Mouse (Mus musculus) neural tube, embryonic 11.5 days (tissue): ENCODE measurements around the gene Ntn4. TPM values are rescaled to one million over a fixed set of nuclear protein-coding genes. Genes with fewer than 3 reads are reported as not detected.

Source experiments
- ATAC-seq: fragments of 200-750 bp; cut with Nextera tagmentation; 2 replicates; pipeline ENCODE4 v1.8.0; 2017; ENCODE audit warnings: moderate number of reproducible peaks, mild to moderate bottlenecking, moderate TSS enrichment, moderate library complexity; ENCODE audit not compliant: insufficient read depth, low FRiP score, low TSS enrichment
- DNase-seq: peaks from one replicate; pipeline ENCODE4 v3.0.0-alpha.2; 2015; ENCODE audit warnings: low spot score
- H3K27ac ChIP-seq: fragments of 300-500 bp; sonication (generic); 2 replicates; pipeline ENCODE4 v1.5.1; 2014; ENCODE audit warnings: low read depth, mild to moderate bottlenecking, low read length
- H3K27me3 ChIP-seq: fragments of 300-500 bp; sonication (generic); 2 replicates; pipeline ENCODE4 v1.6.1; 2014; ENCODE audit warnings: mild to moderate bottlenecking, low read length, mixed read lengths; ENCODE audit not compliant: control insufficient read depth, insufficient read depth
- H3K36me3 ChIP-seq: fragments of 300-500 bp; sonication (generic); 2 replicates; pipeline ENCODE4 v1.6.1; 2014; ENCODE audit warnings: mild to moderate bottlenecking, low read length, moderate library complexity, mixed read lengths; ENCODE audit not compliant: control insufficient read depth, insufficient read depth
- H3K4me1 ChIP-seq: fragments of 300-500 bp; sonication (generic); 2 replicates; pipeline ENCODE4 v1.6.1; 2014; ENCODE audit warnings: low read length, mixed read lengths; ENCODE audit not compliant: control insufficient read depth, insufficient read depth
- H3K4me2 ChIP-seq: fragments of 300-500 bp; sonication (generic); 2 replicates; pipeline ENCODE4 v1.6.1; 2014; ENCODE audit warnings: low read depth, mild to moderate bottlenecking, moderate library complexity
- H3K4me3 ChIP-seq: fragments of 300-500 bp; sonication (generic); 2 replicates; pipeline ENCODE4 v1.5.1; 2014; ENCODE audit warnings: low read depth, low read length
- H3K9ac ChIP-seq: fragments of 300-500 bp; sonication (generic); 2 replicates; pipeline ENCODE4 v1.6.1; 2014; ENCODE audit warnings: mild to moderate bottlenecking, low read length
- H3K9me3 ChIP-seq: fragments of 300-500 bp; sonication (generic); 2 replicates; pipeline ENCODE4 v1.6.1; 2016; ENCODE audit warnings: low read length; ENCODE audit not compliant: control insufficient read depth
- WGBS: fragments of 180-500 bp; shearing (Covaris S2); extraction: QIAGEN DNeasy Blood & Tissue Kit; methylation state at CpG from one replicate; pipeline ENCODE4 v1.1.7; 2014; 5-methylcytosine and 5-hydroxymethylcytosine counted together
- polyA plus RNA-seq: library from polyadenylated mRNA; unstranded; fragments of >200 nt; fragmentation: Nextera tagmentation; extraction: Ambion mirVana; gene quantifications from 2 replicates; pipeline ENCODE4 v1.2.1, GENCODE M21; 2014

Ntn4 gene
- polyA plus RNA-seq, 1 experiment from 2014 or later, result 1.9 TPM

GRCm38 (mm10) chr10:93749267-93750192 is 109.0 kb downstream of the Ntn4 start:
- no peaks in the 10 kb centered on the region for H3K36me3 ChIP-seq
- H3K4me1 ChIP-seq, result no peaks in the 10 kb centered on the region
- 83% methylated on average over 21 of the region's 21 CpGs for WGBS
- H3K4me3 ChIP-seq, result no peak overlapping the region
- H3K27me3 ChIP-seq, result no peaks in the 10 kb centered on the region
- H3K4me2 ChIP-seq, result no peak overlapping the region
- no peak overlapping the region for H3K9ac ChIP-seq
- H3K27ac ChIP-seq, result no peak overlapping the region
- no peaks in the 10 kb centered on the region for H3K9me3 ChIP-seq
- no peak for DNase-seq
- no peak for ATAC-seq

GRCm38 (mm10) chr10:93751302-93751701 is 110.8 kb downstream of the Ntn4 start:
- Histone ChIP-seq H3K4me2 (no peak overlapping the region), H3K27me3 (no peaks in the 10 kb centered on the region), H3K4me3 (no peak overlapping the region), H3K27ac (no peak overlapping the region), H3K4me1 (no peaks in the 10 kb centered on the region), H3K9me3 (no peaks in the 10 kb centered on the region), H3K9ac (no peak overlapping the region), H3K36me3 (no peaks in the 10 kb centered on the region)
- DNase-seq (peak; percentile 63), ATAC-seq (peak; percentile 92)
- WGBS, result 34% methylated on average over 14 of the region's 14 CpGs

- no peak for DNase-seq
- no peak overlapping the region for H3K4me3 ChIP-seq
- H3K4me1 ChIP-seq, result no peaks in the 10 kb centered on the region
- no peak overlapping the region for H3K27ac ChIP-seq
- 65% methylated on average over 13 of the region's 13 CpGs for WGBS
- no peak overlapping the region for H3K9ac ChIP-seq
- ATAC-seq, result no peak
- no peaks in the 10 kb centered on the region for H3K36me3 ChIP-seq
- no peaks in the 10 kb centered on the region for H3K27me3 ChIP-seq
- no peaks in the 10 kb centered on the region for H3K9me3 ChIP-seq
- no peak overlapping the region for H3K4me2 ChIP-seq
Observed at GRCm38 (mm10) chr10:93753711-93754391, 113.4 kb downstream of the Ntn4 start.

- H3K27ac ChIP-seq, result no peak overlapping the region
Observed at GRCm38 (mm10) chr10:93756211-93756610, 115.7 kb downstream of the Ntn4 start.

GRCm38 (mm10) chr10:93759644-93760043 is 119.2 kb downstream of the Ntn4 start:
- 75% methylated on average over 4 of the region's 4 CpGs for WGBS
- no peak for DNase-seq
- H3K36me3 ChIP-seq, result no peaks in the 10 kb centered on the region

More at GRCm38 (mm10) chr10:93756211-93756610, 115.7 kb downstream of the Ntn4 start:
- Histone ChIP-seq H3K4me2 (no peak overlapping the region), H3K9me3 (no peaks in the 10 kb centered on the region), H3K27me3 (no peaks in the 10 kb centered on the region), H3K36me3 (no peaks in the 10 kb centered on the region), H3K9ac (no peak overlapping the region), H3K4me3 (no peak overlapping the region), H3K4me1 (no peaks in the 10 kb centered on the region)
- ATAC-seq, result no peak
- 57% methylated on average over 10 of the region's 10 CpGs for WGBS
- DNase-seq, result no peak

GRCm38 (mm10) chr10:93760429-93760828 is 119.9 kb downstream of the Ntn4 start:
- ATAC-seq, result no peak
- H3K4me2 ChIP-seq, result no peak overlapping the region
- no peaks in the 10 kb centered on the region for H3K4me1 ChIP-seq
- 79% methylated on average over 5 of the region's 5 CpGs for WGBS
- H3K27me3 ChIP-seq, result no peaks in the 10 kb centered on the region
- no peak for DNase-seq
- no peak overlapping the region for H3K27ac ChIP-seq
- H3K4me3 ChIP-seq, result no peak overlapping the region
- H3K9me3 ChIP-seq, result no peaks in the 10 kb centered on the region
- H3K36me3 ChIP-seq, result no peaks in the 10 kb centered on the region
- H3K9ac ChIP-seq, result no peak overlapping the region

More at GRCm38 (mm10) chr10:93759644-93760043, 119.2 kb downstream of the Ntn4 start:
- no peak overlapping the region for H3K4me2 ChIP-seq
- H3K27me3 ChIP-seq, result no peaks in the 10 kb centered on the region
- H3K27ac ChIP-seq, result no peak overlapping the region
- H3K4me3 ChIP-seq, result no peak overlapping the region
- no peaks in the 10 kb centered on the region for H3K9me3 ChIP-seq
- ATAC-seq, result no peak
- H3K9ac ChIP-seq, result no peak overlapping the region
- H3K4me1 ChIP-seq, result no peaks in the 10 kb centered on the region

- 34% methylated on average over 5 of the region's 5 CpGs for WGBS
- Histone ChIP-seq H3K9ac (no peak overlapping the region), H3K27me3 (no peaks in the 10 kb centered on the region), H3K36me3 (no peaks in the 10 kb centered on the region), H3K4me1 (no peaks in the 10 kb centered on the region), H3K4me2 (no peak overlapping the region), H3K4me3 (no peak overlapping the region), H3K9me3 (no peaks in the 10 kb centered on the region), H3K27ac (no peak overlapping the region)
- DNase-seq, result peak; percentile 28
- ATAC-seq, result no peak
Observed at GRCm38 (mm10) chr10:93763074-93763473, 122.6 kb downstream of the Ntn4 start.

GRCm38 (mm10) chr10:93766221-93766620 is 125.7 kb downstream of the Ntn4 start:
- H3K9me3 ChIP-seq, result no peaks in the 10 kb centered on the region
- DNase-seq, result no peak
- H3K4me1 ChIP-seq, result no peaks in the 10 kb centered on the region
- no peak overlapping the region for H3K27ac ChIP-seq
- WGBS, result 90% methylated on average over 5 of the region's 5 CpGs
- ATAC-seq, result no peak
- H3K36me3 ChIP-seq, result no peaks in the 10 kb centered on the region
- no peaks in the 10 kb centered on the region for H3K27me3 ChIP-seq
- H3K4me3 ChIP-seq, result no peak overlapping the region
- no peak overlapping the region for H3K4me2 ChIP-seq
- no peak overlapping the region for H3K9ac ChIP-seq
